Mouse (Mus musculus): ENCODE results near the gene Atp9a.

DNA sequence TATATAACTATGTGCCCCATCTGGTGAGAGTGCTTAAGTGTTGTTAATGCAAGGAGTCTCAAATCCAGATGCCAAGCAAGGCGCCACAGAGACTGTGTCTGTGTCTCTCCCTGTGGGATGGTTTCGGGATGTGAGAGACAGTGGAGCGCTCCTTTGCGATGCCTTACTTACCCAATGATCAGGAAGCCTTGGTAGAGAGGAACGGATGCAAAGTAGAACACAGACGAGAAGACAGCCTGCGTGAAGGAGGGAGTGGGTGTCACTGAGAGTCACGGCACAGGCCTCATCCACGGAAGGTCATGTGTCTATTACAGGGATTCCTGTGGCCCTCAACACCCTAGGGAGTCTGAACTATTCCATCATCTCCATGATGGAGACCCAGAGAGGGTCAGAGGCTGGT lies 101.7 kb downstream of the Atp9a start:
- TF ChIP-seq CTCF (IDR thresholded peaks at IDR 0.05; ENCODE audit: extremely low read depth, insufficient read depth, insufficient read length, insufficient replicate concordance) (no peak), POLR2A (IDR thresholded peaks at IDR 0.05; ENCODE audit: low read depth, low read length) (no peak)
